Mouse (Mus musculus) heart, postnatal 14 days (tissue): ENCODE measurements at regions not wholly inside any gene's neighbourhood (a gene's known extent, or its start where the extent isn't known, plus 50 kb on each side); places are given as distances from the start of the nearest gene placed in this dataset.
A peak's percentile ranks its signal among the peaks of the same experiment; 100 is the strongest.

Source experiments
- DNase-seq, 2 experiments: peaks; one replicate each; pipeline ENCODE4 v3.0.0; 2021 to 2022
- intact Hi-C: fragments of 180-260 bp; cut with DNase I; formaldehyde crosslinking; loops from one replicate; pipeline ENCODE4 v1.15.1; 2025

DNA sequence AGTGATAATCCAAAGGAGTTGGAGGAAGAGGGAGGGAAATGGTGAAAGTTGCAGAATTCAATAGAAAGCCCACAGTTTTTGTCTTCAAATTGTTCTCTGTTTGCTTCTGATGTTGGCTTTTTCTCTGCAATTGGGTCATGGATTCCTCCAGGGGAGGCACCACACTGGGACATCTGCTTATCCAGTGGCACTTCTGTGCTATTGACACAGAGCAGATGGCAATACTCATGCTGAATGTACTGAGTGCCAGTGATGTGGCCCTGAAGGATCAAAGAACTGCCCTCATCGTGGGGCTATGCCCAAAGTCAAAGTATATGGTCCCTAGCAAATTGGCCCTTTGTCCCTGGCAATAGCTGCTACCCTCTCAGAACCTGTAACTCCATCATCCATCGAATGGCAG, 918.9 kb upstream of the Fam160b2 start:
- DNase-seq: no peak
- intact Hi-C loops: no loop called here

- no peak for DNase-seq
- intact Hi-C loops: no loop called here
Observed at GRCm38 (mm10) chr14:71500851-71501250, 901.2 kb upstream of the Fam160b2 start.

- intact Hi-C loops: no loop called here
- no peak for DNase-seq
Observed at GRCm38 (mm10) chr14:71491201-71491600, 891.6 kb upstream of the Fam160b2 start.

DNA sequence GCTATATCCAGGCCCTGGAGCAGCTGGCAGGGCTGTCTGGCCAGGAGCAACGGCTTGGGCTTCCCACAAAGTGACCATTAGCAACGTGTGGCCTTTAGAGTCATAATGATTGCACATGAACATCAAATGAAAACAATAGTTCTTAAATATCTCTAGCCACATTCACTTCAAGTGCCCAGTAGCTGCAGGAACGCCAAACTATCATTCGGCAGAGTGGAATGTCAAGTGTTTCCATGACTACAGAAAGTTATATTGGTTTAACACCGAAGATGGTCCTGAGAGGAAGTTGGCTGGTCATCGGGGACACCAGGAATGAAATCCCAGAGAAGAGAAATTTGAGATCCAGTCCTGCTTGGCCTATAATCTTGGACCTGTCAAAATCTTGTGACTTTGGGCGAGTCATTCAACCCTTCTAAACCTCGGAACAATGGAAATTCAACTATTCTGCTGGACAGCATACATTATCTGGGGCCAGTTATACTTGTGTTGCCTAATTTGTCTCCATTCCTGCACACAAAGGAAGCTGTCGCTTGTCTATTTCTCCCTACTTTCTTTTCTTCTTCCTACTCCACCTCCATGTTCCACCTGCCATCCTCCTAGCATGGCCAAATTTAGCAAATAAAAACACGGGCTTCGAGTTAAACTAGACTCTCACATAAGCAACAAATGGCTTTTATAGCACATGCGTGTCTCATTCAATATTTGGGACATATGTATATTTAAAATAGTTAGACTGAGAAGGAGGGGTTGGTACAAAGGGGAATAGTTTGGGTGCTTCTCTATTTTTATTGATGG, 886.7 kb upstream of the Fam160b2 start:
- intact Hi-C loops: no loop called here
- DNase-seq: no peak

DNA sequence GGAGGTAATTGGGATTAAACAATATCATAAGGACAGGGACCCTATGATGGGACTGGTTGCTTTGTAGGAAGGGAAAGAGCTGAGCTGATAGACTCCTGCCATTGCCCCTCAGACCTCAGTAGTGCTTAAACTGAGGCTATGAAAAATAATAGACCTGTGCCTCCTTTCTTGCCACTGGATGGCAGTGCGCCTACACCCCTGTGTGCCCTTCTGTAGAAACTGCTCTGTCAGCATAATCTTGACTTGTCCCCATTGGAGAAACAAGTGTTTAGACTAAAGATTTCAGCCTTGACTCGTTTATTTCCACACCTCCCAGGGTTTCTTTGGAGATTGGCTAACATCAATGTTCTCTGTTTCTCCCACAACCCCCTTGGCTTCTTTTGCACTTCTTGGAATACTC, 876.0 kb upstream of the Fam160b2 start:
- peak in 1 of 2 experiments; percentile 9 for DNase-seq
- intact Hi-C loops: loop anchor here (5.0 to 10.0 kb wide), 2 partner anchors 197 to 819 kb away; no protein-coding TSS in a partner anchor

- intact Hi-C loops: loop anchor here (10.0 kb wide), 1 partner anchor 821 kb away; no protein-coding TSS in a partner anchor
- peak; percentile 13 to 29 for DNase-seq
Observed at GRCm38 (mm10) chr14:71473907-71474306, 874.3 kb upstream of the Fam160b2 start.

DNA sequence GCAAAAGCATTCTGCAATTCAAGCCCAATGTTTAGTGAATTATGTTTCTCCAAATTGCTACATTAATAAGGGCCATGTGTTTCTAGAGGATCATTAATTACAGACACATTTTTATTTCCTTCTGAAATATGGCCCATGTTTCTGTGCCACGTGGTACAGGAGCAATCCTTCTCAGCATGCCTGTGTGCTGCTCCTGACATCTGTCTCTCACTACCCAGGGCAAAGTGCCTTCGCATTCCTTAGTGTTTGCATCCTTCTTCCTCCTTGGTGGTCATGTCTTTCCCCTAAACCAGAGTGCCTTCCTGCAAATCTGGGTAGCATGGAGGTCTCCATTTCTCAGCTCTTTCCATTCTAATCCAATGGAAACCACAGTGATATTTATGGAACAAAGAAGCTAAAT, 832.7 kb upstream of the Fam160b2 start:
- intact Hi-C loops: no loop called here
- DNase-seq: no peak
